In genomic region chr7:99709992-99710391, GRCm38 (mm10) we compare ENCODE assay signal across 24 mouse cellular contexts. TPM values are rescaled to one million over a fixed set of nuclear protein-coding genes. Genes with fewer than 3 reads are reported as not detected.
DNase-seq lines count a peak whose midpoint lies in the region.
"Had no signal": no experiment of that assay in that cellular context is flagged by ENCODE, and none has a peak within 500 bp of the region (broad histone marks: within the 10 kb centered on the region; RNA-seq: fewer than 3 reads in every experiment).

No protein-coding gene starts in this region.

- H3K4me3 ChIP-seq in macrophage (ENCODE audit: inconsistent target): no peak overlapping the region

- WGBS in macrophage (ENCODE audit: missing documents): 84% methylated on average over 7 of the region's 7 CpGs

- DNase-seq in heart, adult 11 months: peak; percentile 91
- DNase-seq in heart, adult 9 months (ENCODE audit: low spot score in 2 of 2): no peak
- DNase-seq in naive thymus-derived CD4-positive, alpha-beta T cell, adult 2 months (ENCODE audit: low read depth): peak; percentile 3
- no peak for DNase-seq in lung, postnatal 36 days
- DNase-seq in frontal cortex, postnatal 25 days (ENCODE audit: low spot score in 2 of 2): no peak
- DNase-seq: adrenal gland, adult 8-10 months; cerebellum, adult 11-12 months had no signal

- H3K36me3 ChIP-seq in macrophage (ENCODE audit: inconsistent target): no peaks in the 10 kb centered on the region
- H3K36me3 ChIP-seq: G1E had no signal

- no peaks in the 10 kb centered on the region for H3K79me2 ChIP-seq in macrophage (ENCODE audit: inconsistent target)

- 0 out of 2 replicates have a peak overlapping the region, but pooled peaks have one; percentile 66 for H3K27ac ChIP-seq in macrophage

RNA-seq across cellular contexts. Expression of gene Slco2b1, which starts 1.1 kb away (rescaled TPM):
- 10 to 100 TPM in 3 of 26 experiments, 1 to 10 TPM in 6, under 1 TPM in 7, not detected in 10; 0.19 to 14.7 (median 2.9) TPM for total RNA-seq in macrophage (2018; cell fraction: chromatin; rRNA removed)
- total RNA-seq in macrophage (2018; cell fraction: cytosol; rRNA removed): 10 to 100 TPM in 2 of 26 experiments, 1 to 10 TPM in 11, under 1 TPM in 12, not detected in 1; 0.04 to 12.3 (median 4.5) TPM
- 10 to 100 TPM in 4 of 26 experiments, 1 to 10 TPM in 9, under 1 TPM in 4, not detected in 9; 0.10 to 14.2 (median 6.4) TPM for total RNA-seq in macrophage (2018; cell fraction: nucleus; rRNA removed)
- 9.7 to 16.8 TPM (median 10.0 TPM) in 3 replicates for polyA plus RNA-seq in macrophage (2018)
- total RNA-seq: MEL had no signal
- polyA plus RNA-seq: activated CD4-positive, CD25-positive, alpha-beta regulatory T cell, adult 4 months; C2C12; Patski had no signal

RNA-seq across cellular contexts. Expression of gene Olfr520, which starts 20.1 kb away (rescaled TPM):
- not detected for total RNA-seq in macrophage (2018; cell fraction: chromatin; rRNA removed)
- not detected for total RNA-seq in macrophage (2018; cell fraction: cytosol; rRNA removed)
- total RNA-seq in macrophage (2018; cell fraction: nucleus; rRNA removed): not detected
- polyA plus RNA-seq in macrophage (2018): not detected in 3 replicates
- total RNA-seq: adrenal gland, adult 2 months; adrenal gland, adult 8-10 months; adrenal gland, postnatal 10 days; adrenal gland, postnatal 14 days; adrenal gland, postnatal 25 days; adrenal gland, postnatal 36 days; adrenal gland, postnatal 4 days; CH12.LX; ES-E14; MEL had no signal
- polyA plus RNA-seq: activated CD4-positive, CD25-positive, alpha-beta regulatory T cell, adult 4 months; adrenal gland, adult 2 months; C2C12; CD4-positive, CD25-positive, alpha-beta regulatory T cell, adult 4 months; G1E; Patski had no signal

RNA-seq across cellular contexts. Expression of gene Olfr521, which starts 53.3 kb away (rescaled TPM):
- total RNA-seq in macrophage (2018; cell fraction: chromatin; rRNA removed): not detected
- not detected for total RNA-seq in macrophage (2018; cell fraction: cytosol; rRNA removed)
- not detected for total RNA-seq in macrophage (2018; cell fraction: nucleus; rRNA removed)
- polyA plus RNA-seq in macrophage (2018): not detected in 3 replicates
- total RNA-seq: adrenal gland, adult 18-20 months; adrenal gland, adult 2 months; adrenal gland, adult 8-10 months; adrenal gland, postnatal 10 days; adrenal gland, postnatal 14 days; adrenal gland, postnatal 25 days; adrenal gland, postnatal 36 days; adrenal gland, postnatal 4 days; CH12.LX; ES-E14; MEL had no signal
- polyA plus RNA-seq: activated CD4-positive, CD25-positive, alpha-beta regulatory T cell, adult 4 months; adrenal gland, adult 2 months; brain, embryonic 14.5 days; C2C12; CD4-positive, CD25-positive, alpha-beta regulatory T cell, adult 4 months; G1E; Patski had no signal

Comparison
In these comparisons a context has a peak if more than half of its experiments do, and no peak if none do; other contexts are left out.
1. DNase-seq: peak in heart, adult 11 months (single experiment) and naive thymus-derived CD4-positive, alpha-beta T cell, adult 2 months (single experiment); none in heart, adult 9 months (0 of 2), lung, postnatal 36 days (single experiment) and frontal cortex, postnatal 25 days (0 of 2).